Comparison of ENCODE assay signal across 9 mouse cellular contexts in genomic region chr10:122991053-122991452, GRCm38 (mm10).
A peak's percentile ranks its signal among the peaks of the same experiment; 100 is the strongest.
DNase-seq lines count a peak whose midpoint lies in the region; ATAC-seq and TF ChIP-seq lines count a peak whose summit lies in the region.
"Had no signal": no experiment of that assay in that cellular context is flagged by ENCODE, and none has a peak within 500 bp of the region (broad histone marks: within the 10 kb centered on the region; RNA-seq: fewer than 3 reads in every experiment).

No protein-coding gene starts in this region.

- H3K4me1 ChIP-seq in forebrain, embryonic 14.5 days (ENCODE audit: control insufficient read depth, insufficient read depth, low read length): peaks cover 10% of the 10 kb centered on the region
- H3K4me1 ChIP-seq in forebrain, embryonic 10.5 days: peaks cover 19% of the 10 kb centered on the region
- peaks cover 24% of the 10 kb centered on the region for H3K4me1 ChIP-seq in lung, embryonic 16.5 days (replicated peaks; ENCODE audit: control insufficient read depth, insufficient read depth, low read length)
- peaks cover 12% of the 10 kb centered on the region for H3K4me1 ChIP-seq in lung, adult 2 months (ENCODE audit: control insufficient read depth, insufficient read depth, low read length)

- DNase-seq in forebrain, embryonic 14.5 days (ENCODE audit: low spot score): peak; percentile 55
- no peak for DNase-seq in forebrain, embryonic 10.5 days (ENCODE audit: extremely low spot score, low spot score)
- no peak for DNase-seq in lung, adult 2 months
- peak; percentile 62 to 65 for DNase-seq in heart, postnatal 10 days
- peak; percentile 34 to 56 for DNase-seq in right cerebral cortex, postnatal 36 days (ENCODE audit: low spot score in 2 of 2)
- no peak for DNase-seq in retina, embryonic 14.5 days (ENCODE audit: low spot score)
- DNase-seq in embryo, embryonic 10 days (ENCODE audit: low spot score): no peak
- DNase-seq: adrenal gland, postnatal 14 days had no signal

- 85% methylated on average over 9 of the region's 9 CpGs for WGBS in forebrain, embryonic 14.5 days
- WGBS in forebrain, embryonic 10.5 days: 96% methylated on average over 9 of the region's 9 CpGs
- 67% methylated on average over 9 of the region's 9 CpGs for WGBS in lung, embryonic 16.5 days
- 47% methylated on average over 9 of the region's 9 CpGs for WGBS in lung, adult 2 months

- H3K4me2 ChIP-seq in forebrain, embryonic 14.5 days (ENCODE audit: low read length): no peak overlapping the region
- 0 out of 2 replicates have a peak overlapping the region, but pooled peaks have one; percentile 17 for H3K4me2 ChIP-seq in lung, embryonic 16.5 days (ENCODE audit: low read depth, low read length)

- no peak for TF ChIP-seq POLR2A in lung, adult 2 months (IDR thresholded peaks at IDR 0.05; ENCODE audit: borderline replicate concordance, extremely low read depth, low read depth, low read length)

- TF ChIP-seq CTCF in lung, adult 2 months (IDR thresholded peaks at IDR 0.05; ENCODE audit: insufficient read depth, low read length): no peak

- H3K27me3 ChIP-seq in forebrain, embryonic 14.5 days (replicated peaks; ENCODE audit: control insufficient read depth, insufficient read depth, low read length): no peaks in the 10 kb centered on the region
- no peaks in the 10 kb centered on the region for H3K27me3 ChIP-seq in forebrain, embryonic 10.5 days (ENCODE audit: poor library complexity, severe bottlenecking)
- H3K27me3 ChIP-seq in lung, embryonic 16.5 days (ENCODE audit: control insufficient read depth, insufficient read depth, low read depth, low read length): no peaks in the 10 kb centered on the region

- no peak overlapping the region for H3K4me3 ChIP-seq in forebrain, embryonic 14.5 days (ENCODE audit: low read depth, low read length)
- H3K4me3 ChIP-seq in forebrain, embryonic 10.5 days: no peak overlapping the region
- H3K4me3 ChIP-seq in lung, embryonic 16.5 days (ENCODE audit: low read length): no peak overlapping the region
- H3K4me3 ChIP-seq in lung, adult 2 months (replicated peaks; ENCODE audit: extremely low read depth, low read depth, low read length): no peak overlapping the region

- 0 out of 2 replicates have a peak overlapping the region, but pooled peaks have one; percentile 22 for H3K27ac ChIP-seq in forebrain, embryonic 14.5 days (ENCODE audit: low read depth, low read length)
- no peak overlapping the region for H3K27ac ChIP-seq in forebrain, embryonic 10.5 days
- H3K27ac ChIP-seq in lung, embryonic 16.5 days (ENCODE audit: low read length): peak overlapping the region; percentile 87

- intact Hi-C loops in heart, postnatal 10 days (cut with DNase I): loop anchor here (2.0 to 5.0 kb wide), 2 partner anchors 14 to 439 kb away; no protein-coding TSS in a partner anchor

- H3K9me3 ChIP-seq in forebrain, embryonic 14.5 days (replicated peaks; ENCODE audit: control insufficient read depth, low read length): no peaks in the 10 kb centered on the region
- no peaks in the 10 kb centered on the region; the same call in 1 of the 2 replicates for H3K9me3 ChIP-seq in forebrain, embryonic 10.5 days
- H3K9me3 ChIP-seq in lung, embryonic 16.5 days (ENCODE audit: control insufficient read depth, low read length): peaks cover 2% of the 10 kb centered on the region; the same call in 1 of the 2 replicates

- H3K36me3 ChIP-seq in forebrain, embryonic 14.5 days (ENCODE audit: control insufficient read depth, insufficient read depth, low read length): peaks cover 26% of the 10 kb centered on the region
- H3K36me3 ChIP-seq in forebrain, embryonic 10.5 days (replicated peaks): peaks cover 37% of the 10 kb centered on the region
- H3K36me3 ChIP-seq in lung, embryonic 16.5 days (ENCODE audit: control insufficient read depth, insufficient read depth, low read length): peaks cover 15% of the 10 kb centered on the region

- no peak overlapping the region for H3K9ac ChIP-seq in forebrain, embryonic 14.5 days (ENCODE audit: low read length)
- no peak overlapping the region for H3K9ac ChIP-seq in lung, embryonic 16.5 days (ENCODE audit: low read length)

- ATAC-seq in forebrain, embryonic 14.5 days: no peak
- ATAC-seq in lung, embryonic 16.5 days (ENCODE audit: low read depth): peak; percentile 35; the same call in 1 of the 2 replicates

Comparison
In these comparisons a context has a peak if more than half of its experiments do, and no peak if none do; other contexts are left out.
1. DNase-seq: peak in forebrain, embryonic 14.5 days (single experiment), heart, postnatal 10 days (2 of 2) and right cerebral cortex, postnatal 36 days (2 of 2); none in forebrain, embryonic 10.5 days (single experiment), lung, adult 2 months (single experiment), retina, embryonic 14.5 days (single experiment) and embryo, embryonic 10 days (single experiment).